Mouse (Mus musculus) midbrain, embryonic 12.5 days (tissue): Measurements from ENCODE around the gene Fam160a1. TPM values are rescaled to one million over a fixed set of nuclear protein-coding genes. Genes with fewer than 3 reads are reported as not detected.

Experiments
- polyA plus RNA-seq: library from polyadenylated mRNA; unstranded; fragments of >200 nt; fragmentation: Nextera tagmentation; extraction: Ambion mirVana; gene quantifications from 2 replicates; pipeline ENCODE4 v1.2.1, GENCODE M21; 2016

Fam160a1 gene
- polyA plus RNA-seq, 1 experiment from 2014 or later, result 0.28 TPM

Other genes with a start within 250 kb of the Fam160a1 start
- 21.3 and 22.4 TPM in 2 replicates for gene Gatb, start 243.2 kb downstream of the Fam160a1 start, polyA plus RNA-seq
- 0.09 and 0.12 TPM in 2 replicates for gene Glt28d2, start 70.2 kb upstream of the Fam160a1 start, polyA plus RNA-seq
- 0.31 and 0.96 TPM in 2 replicates for gene Gm37240, start 70.2 kb upstream of the Fam160a1 start, polyA plus RNA-seq
- 8.9 and 9.7 TPM in 2 replicates for gene Sh3d19, start 153.8 kb upstream of the Fam160a1 start, polyA plus RNA-seq
- gene Prss48, start 185.2 kb upstream of the Fam160a1 start, polyA plus RNA-seq, result not detected in 2 replicates